Mouse (Mus musculus) yolk sac, embryonic 10.5 days (tissue): ENCODE measurements around the gene Haus3.
A peak's percentile ranks its signal among the peaks of the same experiment; 100 is the strongest.

Source experiments
- DNase-seq: peaks from one replicate; pipeline ENCODE4 v3.0.0-alpha.2; 2017; ENCODE audit warnings: low spot score

Haus3 gene

DNA sequence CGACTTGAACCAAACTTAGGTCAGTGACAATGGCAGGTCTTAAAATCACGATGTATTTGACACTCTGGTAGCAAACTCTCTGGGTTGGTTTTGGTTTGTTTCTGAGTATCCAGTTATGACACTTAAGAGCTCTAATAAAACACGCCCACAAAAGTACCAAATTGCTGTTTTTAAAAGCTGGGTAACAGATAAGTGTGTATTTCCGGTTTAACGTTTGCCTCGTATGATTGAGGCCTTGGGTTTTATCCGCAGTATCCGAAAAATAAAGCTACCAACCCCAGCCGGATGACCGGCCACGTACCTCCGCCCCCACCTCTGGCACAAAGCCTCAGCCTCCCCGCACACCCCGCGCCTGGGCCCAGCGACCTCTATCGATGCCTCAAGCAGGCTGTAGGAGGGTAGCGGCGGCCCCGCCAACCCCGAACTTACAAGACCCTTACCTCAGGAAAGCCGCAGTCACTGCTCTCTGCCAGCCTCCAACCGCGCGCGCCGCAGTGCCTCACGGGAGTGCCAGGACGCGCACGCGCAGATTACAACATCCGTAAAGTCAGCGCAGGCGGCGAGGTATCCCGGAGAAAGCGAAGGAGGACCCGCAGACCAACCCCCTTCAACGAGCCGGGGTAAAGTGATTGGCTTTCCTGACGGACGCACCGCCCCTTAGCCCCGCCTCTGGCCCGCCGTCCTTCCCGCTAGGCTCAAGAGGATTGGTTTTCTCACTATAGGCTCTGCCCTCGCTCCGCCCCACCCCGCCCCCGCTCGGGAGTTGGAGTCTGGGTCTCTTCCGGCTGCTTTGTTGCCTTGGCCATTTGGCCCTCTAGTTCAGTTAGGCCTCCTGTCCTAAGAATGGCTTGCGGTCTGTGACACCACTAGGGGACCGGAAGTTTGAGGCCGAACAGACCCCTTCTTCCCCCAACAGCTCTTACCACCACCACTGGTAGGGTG, at the start of gene Haus3, which contains the start of gene Poln:
TSS of gene Haus3 (minus strand) at position 578 of the 942 bp plus-strand sequence.
TSS of gene Poln (minus strand) at position 499 of the 942 bp plus-strand sequence.
- DNase-seq = peak; percentile 99

GRCm38 (mm10) chr5:34218672-34219071, 49.3 kb upstream of the Haus3 start:
- DNase-seq = no peak

DNA sequence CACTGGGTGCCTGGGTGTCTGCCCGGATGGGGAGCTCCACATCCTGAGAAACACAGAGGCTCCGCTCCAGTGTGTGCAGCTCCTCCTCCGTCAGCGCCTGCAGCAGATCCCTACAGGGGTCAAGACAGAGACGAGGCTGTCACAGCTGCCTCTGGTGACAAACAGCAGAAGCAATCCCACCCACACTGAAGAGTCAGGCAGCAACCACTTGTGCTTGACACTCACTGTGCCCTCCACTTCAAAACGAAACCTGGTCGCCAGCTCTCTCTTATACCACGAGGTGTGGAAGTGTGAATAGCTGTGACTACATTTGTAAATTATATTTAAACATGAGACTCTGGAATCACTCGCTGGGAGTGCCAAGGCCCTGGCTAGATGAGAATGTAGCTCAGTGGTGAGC, 48.4 kb upstream of the Haus3 start:
- DNase-seq = no peak

DNA sequence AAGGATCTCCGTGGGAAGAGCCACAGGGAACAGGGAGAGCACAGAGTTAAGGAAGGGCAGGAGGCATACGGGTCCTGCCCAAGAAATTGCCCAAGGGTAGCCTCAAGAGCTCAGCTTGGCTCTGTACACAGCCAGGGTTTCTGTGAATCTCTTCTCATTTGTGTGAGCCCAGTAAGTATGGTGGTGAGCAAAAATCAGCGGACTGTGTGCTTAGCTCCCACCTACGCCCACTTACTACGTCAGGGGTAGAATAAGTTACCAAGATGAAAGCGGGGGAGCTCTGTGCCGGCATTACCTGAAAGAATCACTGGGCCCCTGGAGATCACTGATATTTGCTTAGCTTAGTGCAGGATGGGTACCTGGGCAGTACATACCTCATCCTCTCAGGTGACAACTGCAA, 46.7 kb upstream of the Haus3 start:
- DNase-seq = no peak

DNA sequence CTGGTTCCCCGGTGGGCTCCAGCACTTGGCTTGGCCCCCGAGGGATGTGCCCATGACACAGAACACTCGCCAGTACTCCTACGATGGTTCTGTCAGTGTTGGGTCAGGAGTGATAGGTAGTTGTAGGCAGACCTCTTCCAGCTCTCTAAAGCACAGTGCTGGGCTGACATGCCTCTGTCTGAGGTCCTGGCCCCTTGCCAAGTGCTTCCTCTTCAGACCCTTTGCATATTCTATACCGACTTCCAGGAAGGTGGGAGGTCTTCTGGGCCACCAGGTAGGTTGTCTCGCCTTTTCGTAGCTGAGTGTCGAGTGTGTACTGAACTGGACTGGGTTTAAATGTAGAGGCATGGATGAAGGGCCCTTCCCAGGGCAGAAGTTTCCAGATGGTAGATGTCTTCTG, 44.3 kb upstream of the Haus3 start:
- no peak for DNase-seq

- peak; percentile 49 for DNase-seq
Measured at GRCm38 (mm10) chr5:34210279-34210678, 41.0 kb upstream of the Haus3 start.

- no peak for DNase-seq
Measured at GRCm38 (mm10) chr5:34207503-34207902, 38.2 kb upstream of the Haus3 start.

DNA sequence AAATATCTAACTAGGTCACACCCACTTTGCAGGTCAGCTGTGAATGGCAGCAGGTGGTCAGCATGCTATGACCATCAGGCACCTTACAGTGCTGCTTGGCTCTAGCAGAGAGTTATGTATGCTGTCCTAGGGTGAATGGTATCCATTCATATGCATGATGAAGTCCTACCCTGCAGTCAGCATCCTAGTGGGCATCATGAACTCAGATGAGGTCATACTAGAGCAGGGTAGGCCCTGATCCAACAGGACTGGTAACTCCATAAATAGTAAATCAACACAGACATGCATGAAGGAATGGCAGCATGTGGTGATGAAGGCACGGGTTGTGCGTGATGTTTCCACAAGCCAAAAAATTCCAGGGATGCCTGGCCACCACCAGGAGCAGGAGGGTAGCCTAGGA, 36.5 kb upstream of the Haus3 start:
- DNase-seq = no peak

- DNase-seq = no peak
Measured at GRCm38 (mm10) chr5:34204911-34205310, 35.6 kb upstream of the Haus3 start.

DNA sequence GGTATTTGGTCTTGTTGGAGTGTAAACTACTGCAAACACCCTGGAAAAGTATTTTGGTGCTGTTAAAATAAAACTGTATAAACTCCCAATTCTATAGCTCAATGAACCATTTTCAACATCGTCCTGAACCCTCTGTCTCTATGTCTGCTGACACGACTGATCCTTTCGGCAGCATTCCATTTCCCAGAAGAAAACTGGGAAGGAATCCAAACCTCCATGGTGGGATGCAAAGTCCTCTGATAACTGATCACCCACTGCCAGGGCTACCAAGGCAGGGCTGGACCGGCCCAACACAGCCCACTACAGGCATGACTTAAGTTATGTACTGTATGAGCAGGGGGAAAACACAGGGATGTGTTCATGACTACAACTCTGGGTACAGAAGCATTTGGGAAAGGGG, 32.7 kb upstream of the Haus3 start:
- DNase-seq = no peak

- DNase-seq = no peak
Measured at GRCm38 (mm10) chr5:34201396-34201795, 32.1 kb upstream of the Haus3 start.

GRCm38 (mm10) chr5:34198615-34199014, 29.3 kb upstream of the Haus3 start:
- DNase-seq = no peak

- DNase-seq = no peak
Measured at GRCm38 (mm10) chr5:34197243-34197642, 27.9 kb upstream of the Haus3 start.

GRCm38 (mm10) chr5:34196423-34196822, 27.1 kb upstream of the Haus3 start:
- no peak for DNase-seq

DNA sequence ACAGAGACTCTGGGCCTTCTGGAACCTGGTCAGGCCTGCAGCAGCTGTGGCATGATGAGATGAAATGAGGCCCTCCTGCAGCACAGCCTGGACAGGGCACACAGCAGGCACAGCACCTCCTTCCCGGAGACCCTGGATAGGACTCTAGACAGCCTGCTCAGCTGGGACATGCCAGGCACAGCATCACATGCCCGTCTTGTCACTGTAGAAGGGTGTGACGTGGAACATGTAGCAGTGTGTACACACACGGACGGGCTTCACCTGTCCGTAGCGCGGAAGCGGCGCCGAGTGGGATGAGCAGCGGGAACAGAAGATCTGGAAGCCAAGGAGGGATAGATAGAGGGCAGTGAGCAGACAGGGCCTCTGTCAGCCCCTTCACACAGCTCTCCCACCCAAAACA, 26.5 kb upstream of the Haus3 start:
- no peak for DNase-seq

DNA sequence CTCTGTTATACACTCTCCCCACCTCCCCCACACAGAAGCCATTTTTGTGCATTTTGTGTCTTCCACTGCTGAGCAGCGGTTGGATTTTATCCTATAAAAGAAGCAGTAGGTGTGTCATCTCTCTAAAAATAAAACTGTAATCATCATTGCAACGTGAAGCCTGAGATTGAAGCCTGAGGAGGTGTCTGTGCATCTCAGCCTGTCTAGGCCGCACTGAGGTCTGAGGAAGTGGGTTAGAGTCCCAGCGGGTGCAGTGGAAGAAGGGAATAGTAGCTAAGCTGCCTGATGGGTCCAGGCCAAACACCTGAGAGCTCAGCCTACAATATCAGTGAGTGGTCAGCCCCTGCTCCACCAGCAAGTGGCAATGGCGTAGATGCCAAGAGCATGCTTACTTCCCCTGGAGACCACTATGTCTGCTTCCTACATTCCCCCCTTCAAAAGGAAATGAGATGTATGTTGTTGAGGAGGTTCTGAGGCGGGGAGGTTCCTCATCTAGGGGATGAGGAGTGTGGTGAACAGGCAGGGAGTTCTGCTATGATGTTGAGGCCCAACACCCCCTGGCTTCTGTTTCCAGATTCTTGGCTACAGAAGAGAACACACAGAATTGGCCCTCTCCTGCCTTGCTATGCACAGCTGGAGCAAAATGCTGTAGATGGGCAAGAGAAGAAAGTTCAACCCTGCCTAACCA, 25.8 kb upstream of the Haus3 start:
- DNase-seq = no peak

DNA sequence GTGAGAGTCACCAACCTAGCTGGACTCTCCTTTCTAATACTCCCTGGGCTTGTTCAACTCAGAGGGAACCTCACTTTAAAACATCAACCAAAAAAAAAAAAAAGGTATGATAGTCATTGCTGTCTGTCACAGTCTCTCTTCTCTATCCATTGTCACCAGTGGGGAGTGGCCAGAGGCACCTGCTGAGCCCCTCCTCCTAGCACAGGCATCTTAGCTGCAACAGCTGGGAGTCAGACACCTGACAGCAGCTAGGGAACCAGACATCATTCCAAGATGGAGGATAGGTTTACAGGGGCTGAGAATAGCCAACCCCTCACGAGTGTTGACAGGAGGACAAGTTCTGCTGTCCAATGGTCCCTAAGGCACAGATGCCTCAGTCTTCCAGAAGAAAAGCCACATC, 25.1 kb upstream of the Haus3 start:
- DNase-seq = no peak

DNA sequence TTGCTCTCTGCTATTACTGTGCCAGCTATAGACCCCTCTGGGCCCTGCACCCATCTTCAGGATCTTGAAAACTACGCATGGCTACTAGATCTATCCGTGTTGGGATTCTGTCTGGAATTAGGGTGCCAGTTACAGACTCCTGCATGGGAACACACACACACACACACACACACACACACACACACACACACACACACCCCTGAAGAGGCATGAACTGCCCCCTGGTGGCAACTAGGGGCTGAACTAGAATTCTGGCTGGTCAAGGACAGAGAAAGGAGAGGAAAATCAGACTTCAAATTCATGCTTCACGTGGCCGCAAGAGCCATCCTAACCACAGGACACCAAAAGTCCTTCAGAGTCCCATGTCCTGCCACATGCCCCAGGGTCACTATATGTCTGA, 22.5 kb upstream of the Haus3 start:
- DNase-seq = no peak

DNA sequence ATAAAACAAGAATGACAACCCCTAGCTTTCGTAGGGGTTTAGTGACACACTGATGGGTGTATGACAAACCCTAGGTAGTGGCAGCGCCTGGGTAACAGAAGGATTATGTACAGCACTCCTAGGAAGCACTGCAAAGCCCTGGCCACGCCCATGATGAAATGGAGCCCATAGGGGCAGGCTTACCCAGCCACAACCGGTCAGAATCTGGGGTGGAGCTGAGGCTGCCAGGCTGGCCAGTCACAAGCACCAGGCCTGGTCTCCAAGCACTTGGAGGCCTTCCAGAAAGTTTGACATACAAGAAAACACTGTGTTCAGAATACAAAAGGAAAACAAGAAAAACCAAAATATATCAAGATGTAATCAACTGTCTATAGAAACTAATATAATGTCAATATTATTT, 21.7 kb upstream of the Haus3 start:
- DNase-seq = no peak

GRCm38 (mm10) chr5:34189521-34189920, 20.2 kb upstream of the Haus3 start:
- no peak for DNase-seq

GRCm38 (mm10) chr5:34188856-34189255, 19.5 kb upstream of the Haus3 start:
- no peak for DNase-seq

DNA sequence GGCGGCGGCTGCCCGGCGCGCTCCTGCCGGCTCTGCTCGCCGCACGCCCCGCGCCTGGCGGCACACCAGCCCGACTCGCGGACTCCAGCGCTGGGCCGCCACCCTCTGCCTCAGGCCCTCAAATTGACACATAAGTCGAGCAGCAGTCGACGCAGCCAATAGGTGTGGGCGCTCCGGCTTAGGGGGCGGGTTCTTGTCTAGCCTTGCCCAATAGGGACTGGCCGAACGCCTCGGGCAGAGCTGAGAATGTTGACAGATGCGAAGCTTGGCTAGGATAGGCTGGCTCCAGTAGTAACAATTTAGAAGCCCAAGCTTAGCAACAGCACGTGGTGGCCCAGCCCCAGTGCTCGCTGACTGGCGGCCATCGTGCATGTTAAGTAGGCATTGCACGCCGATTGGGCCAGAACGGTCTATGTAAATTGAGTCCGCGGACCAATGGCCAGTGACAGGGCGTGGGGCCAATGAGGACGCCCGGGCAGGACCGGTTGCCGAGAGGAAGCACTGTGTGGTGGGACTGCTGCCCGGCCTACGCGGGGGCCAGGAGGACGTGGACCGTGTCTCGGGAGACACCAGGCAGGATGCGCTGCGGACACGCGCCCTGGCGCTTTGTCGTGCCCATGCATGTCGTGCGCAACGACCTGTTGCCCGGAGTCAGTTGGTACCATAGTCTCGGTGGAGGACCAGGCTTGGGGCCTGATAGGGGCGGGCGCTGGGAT, 18.4 kb upstream of the Haus3 start, which contains the start of gene Mxd4:
TSS of gene Mxd4 (minus strand) at position 120 of the 716 bp plus-strand sequence.
- peak; percentile 99 for DNase-seq
